Mouse (Mus musculus) heart, postnatal 0 days (tissue): ENCODE data around the gene Lzts2.

ENCODE experiments used
- CTCF ChIP-seq: IDR thresholded peaks from 2 replicates; pipeline ENCODE4 v1.5.1; 2016; ENCODE audit warnings: antibody characterized with exemption, control low read depth, low read depth
- EP300 ChIP-seq: IDR thresholded peaks from 2 replicates; pipeline ENCODE4 v1.6.1; 2016; ENCODE audit warnings: antibody characterized with exemption, low read depth

GRCm38 (mm10) chr19:44985159-44985988 is 28.8 kb upstream of the Lzts2 start:
- TF ChIP-seq EP300 (no peak), CTCF (no peak)
